Mouse (Mus musculus): ENCODE results near the gene Gtpbp2.

DNA sequence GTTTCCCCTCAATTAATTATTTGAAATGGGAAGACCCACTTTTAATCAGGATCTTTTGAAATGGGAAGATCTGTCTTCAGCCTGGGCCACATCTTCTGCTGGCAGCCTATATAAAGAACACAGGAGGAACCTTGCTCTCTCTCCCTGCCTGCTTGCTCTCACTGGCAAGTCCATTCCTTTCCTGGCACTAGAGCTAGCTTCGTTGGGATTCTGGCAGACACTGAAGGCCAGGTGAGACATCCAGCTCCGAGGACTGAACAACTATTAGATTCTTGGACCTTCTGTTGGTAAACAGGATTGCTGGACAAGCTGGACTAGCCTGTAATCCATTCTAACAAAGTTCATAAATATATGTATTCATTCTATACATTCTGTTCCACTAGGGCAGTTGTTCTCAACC is 28.0 kb downstream of the Gtpbp2 start:
- TF ChIP-seq POLR2A (IDR thresholded peaks at IDR 0.05; ENCODE audit: insufficient read length, low read depth) (no peak), POLR2AphosphoS2 (IDR thresholded peaks at IDR 0.05; ENCODE audit: insufficient read length, low read depth) (no peak), TCF3 (IDR thresholded peaks at IDR 0.05; ENCODE audit: insufficient read length, low read depth) (no peak)

All from myocyte (in vitro differentiated cells).